Mouse (Mus musculus) gonadal fat pad, adult 2 months (tissue): Measurements from ENCODE around the gene Cyp2c55. TPM values are rescaled to one million over a fixed set of nuclear protein-coding genes. Genes with fewer than 3 reads are reported as not detected.

Experiments
- DNase-seq: peaks from one replicate; pipeline ENCODE4 v3.0.0-alpha.2; 2012; ENCODE audit warnings: low read depth
- polyA plus RNA-seq: library from polyadenylated mRNA; depleted of rRNA; stranded (reverse); fragments of >200 nt; gene quantifications from 2 replicates; pipeline ENCODE4 v1.2.3, GENCODE M21; 2012; rRNA removed

Cyp2c55 gene
- 0.09 TPM in 1 of 2 replicates, not detected in the other for polyA plus RNA-seq

DNA sequence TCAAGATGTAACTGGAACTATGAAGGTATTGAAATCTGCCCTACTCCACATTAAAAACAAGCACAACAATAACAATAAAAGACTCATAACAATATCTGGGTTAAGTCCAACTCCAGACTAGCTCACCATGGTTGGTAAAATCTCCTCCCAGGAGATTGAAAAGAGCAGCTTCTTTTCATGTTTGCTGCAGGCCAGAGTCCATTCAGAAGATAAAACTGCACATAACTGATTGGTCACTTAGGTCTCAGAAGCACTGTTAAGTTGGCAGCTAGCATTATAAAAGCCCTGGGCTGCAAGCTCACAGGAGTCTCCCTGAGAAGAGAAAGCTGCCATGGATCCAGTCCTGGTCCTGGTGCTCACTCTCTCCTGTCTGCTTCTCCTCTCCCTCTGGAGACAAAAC lies at the start of gene Cyp2c55:
Cyp2c55 (plus strand) TSS at position 305 of the 400 bp plus-strand sequence.
- DNase-seq = no peak

DNA sequence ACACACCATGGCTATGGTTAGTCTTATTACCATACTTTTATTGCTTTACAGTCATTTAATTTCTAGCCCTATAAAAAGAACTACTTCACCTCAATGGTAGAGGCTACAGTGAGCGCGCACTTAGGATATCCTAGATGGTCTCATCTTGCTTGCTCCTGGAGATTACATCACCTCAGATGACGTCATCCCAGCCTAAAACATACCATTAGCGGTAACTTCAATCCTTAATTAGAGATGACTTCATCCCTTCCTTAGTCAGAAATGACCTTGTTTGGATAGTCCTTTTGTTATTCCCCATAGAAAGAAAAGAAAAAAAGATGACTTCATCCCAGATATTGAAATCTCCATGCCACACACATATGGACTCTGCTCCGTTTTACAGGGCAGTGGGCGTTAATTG lies 36.1 kb upstream of the Cyp2c55 start:
- no peak for DNase-seq

DNA sequence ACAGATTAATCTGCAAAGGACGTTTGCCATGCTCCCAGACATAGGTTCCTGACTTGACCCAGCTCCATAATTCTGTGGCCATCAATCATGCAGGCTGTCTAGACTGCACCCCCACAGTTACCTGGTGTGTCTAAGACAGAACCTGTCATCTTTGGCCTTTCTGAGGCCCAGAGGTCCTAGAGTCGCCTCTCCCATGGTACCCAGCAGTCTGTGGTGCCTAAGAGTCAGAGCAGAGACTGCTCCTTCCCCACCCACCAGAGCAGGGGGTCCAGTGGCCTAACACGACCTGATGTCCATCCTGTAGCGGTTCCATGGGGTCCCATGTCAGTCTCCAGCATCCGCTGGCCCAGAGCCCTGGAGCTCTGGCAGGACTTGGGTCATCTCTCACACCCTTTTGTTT lies 34.2 kb upstream of the Cyp2c55 start:
- no peak for DNase-seq

DNA sequence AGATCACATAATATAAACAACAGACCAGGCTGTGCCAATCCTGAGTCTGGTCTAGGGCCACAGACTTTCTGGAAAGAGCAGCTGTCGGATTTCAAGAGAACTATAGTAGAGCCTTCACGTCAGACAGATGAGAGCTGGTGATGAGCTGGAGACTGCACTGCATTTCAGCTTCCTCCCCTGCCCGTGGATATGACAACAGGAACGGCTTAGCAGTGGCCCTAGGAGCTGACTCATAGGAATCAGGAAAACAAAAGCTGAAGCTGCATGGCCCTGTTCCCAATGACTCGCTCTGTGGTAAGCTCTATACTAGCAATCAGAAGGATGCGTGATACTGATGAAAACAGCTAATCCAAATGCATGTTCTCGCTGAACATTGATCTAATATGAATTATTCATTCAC lies 33.2 kb upstream of the Cyp2c55 start:
- no peak for DNase-seq

DNA sequence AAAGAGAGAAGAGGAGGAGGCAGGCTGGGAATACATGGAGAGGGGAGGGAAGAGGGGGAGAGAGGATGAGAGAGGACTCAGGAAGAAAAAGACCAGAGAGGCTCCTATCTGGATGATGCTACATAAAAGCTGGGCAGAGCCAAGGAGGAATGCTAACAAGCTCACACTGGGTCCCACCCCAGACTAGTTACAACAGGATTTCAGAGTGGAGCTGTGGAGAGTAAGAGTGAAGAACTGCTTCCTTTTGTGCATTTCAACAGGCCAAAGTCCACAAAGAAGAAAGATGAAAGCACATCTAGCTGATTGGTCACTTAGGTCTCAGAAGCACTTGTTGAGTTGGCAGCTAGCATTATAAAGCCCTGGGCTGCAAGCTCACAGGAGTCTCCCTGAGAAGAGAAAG lies 30.6 kb upstream of the Cyp2c55 start:
- no peak for DNase-seq

DNA sequence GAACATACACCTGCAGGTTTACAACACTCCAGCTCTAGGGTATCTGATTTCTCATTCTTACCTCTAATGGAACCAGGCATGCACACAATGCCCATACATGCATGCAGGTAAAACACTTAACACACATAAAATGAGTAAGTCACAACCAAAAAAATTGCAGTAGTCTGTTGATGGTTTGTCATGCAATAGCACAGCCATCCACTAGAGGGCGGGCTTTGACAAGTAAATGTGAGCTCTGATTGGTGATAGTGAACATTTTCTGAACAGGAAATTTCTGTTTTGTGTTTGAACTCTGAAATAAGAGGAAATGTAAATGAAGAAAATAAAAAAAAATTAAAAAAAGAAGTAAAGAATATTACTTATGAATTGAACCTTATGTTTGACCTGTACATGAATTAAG lies 24.9 kb upstream of the Cyp2c55 start:
- no peak for DNase-seq

DNA sequence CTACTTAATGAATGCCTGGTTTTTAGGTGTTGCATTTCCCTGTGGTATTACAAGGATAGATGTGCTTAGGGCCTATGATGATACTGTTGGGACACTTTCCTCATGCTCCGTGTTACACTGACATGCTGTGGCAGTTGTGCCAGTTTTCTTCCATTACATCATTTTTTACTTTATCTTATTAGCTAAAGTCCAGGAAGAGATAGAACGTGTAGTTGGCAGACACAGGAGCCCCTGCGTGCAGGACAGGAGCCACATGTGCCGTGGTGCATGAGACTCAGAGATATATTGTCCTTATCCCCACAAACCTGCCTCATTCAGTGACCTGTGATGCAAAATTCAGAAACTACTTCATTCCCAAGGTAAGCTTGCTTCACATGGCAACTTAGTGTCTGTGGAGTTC lies 8.6 kb upstream of the Cyp2c55 start:
- no peak for DNase-seq

DNA sequence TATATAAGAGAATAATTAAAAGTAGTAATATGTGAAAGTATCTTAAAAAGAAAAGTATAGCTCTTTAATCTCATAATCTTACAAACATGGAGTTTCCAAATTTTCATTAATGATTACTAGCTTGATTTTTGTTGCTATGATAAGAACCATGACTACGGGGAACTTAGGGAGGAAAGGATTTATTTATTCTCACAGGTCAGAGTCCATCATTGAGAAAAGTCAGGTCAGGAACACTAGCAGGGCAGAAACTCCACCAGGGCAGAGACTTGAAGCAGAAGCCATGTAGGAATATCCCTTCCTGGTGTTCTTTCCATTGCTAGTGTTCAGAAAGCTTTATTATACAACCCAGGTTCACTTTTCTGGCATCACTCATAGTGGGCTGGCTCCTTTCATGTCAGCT lies 8.1 kb upstream of the Cyp2c55 start:
- no peak for DNase-seq

DNA sequence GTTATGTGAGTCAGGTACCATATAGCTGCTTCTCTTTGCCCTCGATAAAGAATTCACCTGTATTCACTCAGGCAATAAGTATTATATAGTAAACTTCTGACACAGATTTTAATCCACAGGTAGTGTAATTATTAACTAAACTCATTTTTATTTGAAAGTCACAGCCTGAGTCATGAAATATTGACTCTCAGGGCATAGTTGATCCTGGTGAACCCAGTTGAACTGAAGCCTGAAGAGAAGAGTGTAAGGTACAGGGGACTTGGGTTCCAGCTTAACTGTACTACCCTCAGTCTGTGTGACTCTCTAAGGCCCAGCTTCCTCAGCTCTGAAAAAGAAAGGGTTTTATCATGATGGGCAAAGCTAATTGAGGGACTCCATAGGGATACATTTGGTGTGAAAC lies 1.7 kb upstream of the Cyp2c55 start:
- DNase-seq = no peak

DNA sequence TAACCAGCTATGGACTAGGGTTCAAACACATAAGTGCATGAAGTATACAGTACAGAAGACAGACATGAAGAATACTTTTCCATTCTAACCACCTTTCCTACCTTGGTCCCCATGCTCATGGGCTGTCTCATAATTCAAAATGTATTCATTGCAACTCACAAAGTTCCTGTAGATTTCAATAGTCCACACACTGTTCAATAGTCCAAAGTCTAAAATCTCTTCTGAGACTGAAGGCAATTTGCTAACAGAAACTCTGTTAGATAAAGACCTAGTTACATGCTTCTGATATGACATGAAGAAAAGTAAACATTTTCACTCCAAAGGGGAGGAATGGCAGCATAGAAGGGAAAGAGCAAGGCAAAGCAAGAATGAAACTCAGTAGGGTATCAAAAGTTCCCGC lies 51.1 kb downstream of the Cyp2c55 start:
- DNase-seq = no peak

DNA sequence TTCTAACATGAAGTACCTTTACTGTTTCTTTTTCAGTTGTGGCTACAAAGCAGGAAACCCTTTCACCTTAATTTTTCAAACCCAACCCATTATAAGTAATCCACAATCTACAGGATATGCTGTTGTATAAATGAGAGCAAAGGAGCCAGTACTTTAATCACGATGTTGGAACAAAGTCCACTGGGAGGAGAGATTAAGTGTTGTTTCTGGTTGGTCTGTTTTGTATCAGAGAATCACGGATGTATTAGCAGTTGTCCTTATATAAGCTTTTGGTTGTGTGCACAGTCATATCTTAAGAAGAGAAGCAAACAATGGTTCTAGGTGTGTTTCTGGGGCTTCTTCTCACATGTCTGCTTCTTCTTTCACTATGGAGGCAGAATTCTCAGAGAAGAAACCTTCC lies 53.9 kb downstream of the Cyp2c55 start, which contains the start of gene Cyp2c65:
Cyp2c65 (plus strand) TSS at position 297 of the 400 bp plus-strand sequence.
- DNase-seq = no peak

Other genes with a start within 250 kb of the Cyp2c55 start
- gene Noc3l, start 187.8 kb upstream of the Cyp2c55 start, polyA plus RNA-seq = 3.8 and 4.0 TPM in 2 replicates
- gene Tbc1d12, start 170.4 kb upstream of the Cyp2c55 start, polyA plus RNA-seq = 3.6 TPM in 2 replicates
- gene Hells, start 76.1 kb upstream of the Cyp2c55 start, polyA plus RNA-seq = 0.39 and 0.43 TPM in 2 replicates
- not detected in 2 replicates for gene Cyp2c65, start 54.0 kb downstream of the Cyp2c55 start, polyA plus RNA-seq
- not detected in 2 replicates for gene Cyp2c66, start 106.9 kb downstream of the Cyp2c55 start, polyA plus RNA-seq